Mouse (Mus musculus) neural tube, embryonic 14.5 days (tissue): ENCODE measurements around the gene Pias4. TPM values are rescaled to one million over a fixed set of nuclear protein-coding genes. Genes with fewer than 3 reads are reported as not detected.

Source experiments
- ATAC-seq: fragments of 200-750 bp; cut with Nextera tagmentation; 2 replicates; pipeline ENCODE4 v1.8.0; 2017; ENCODE audit warnings: low read depth, mild to moderate bottlenecking, moderate TSS enrichment, moderate library complexity
- H3K27ac ChIP-seq: fragments of 300-500 bp; sonication (generic); 2 replicates; pipeline ENCODE4 v1.5.1; 2014; ENCODE audit warnings: low read depth, mild to moderate bottlenecking, control low read depth, low read length, moderate library complexity, mixed read lengths
- H3K27me3 ChIP-seq: fragments of 300-500 bp; sonication (generic); 2 replicates; pipeline ENCODE4 v1.6.1; 2014; ENCODE audit warnings: low read length; ENCODE audit not compliant: control insufficient read depth, insufficient read depth
- H3K36me3 ChIP-seq: fragments of 300-500 bp; sonication (generic); 2 replicates; pipeline ENCODE4 v1.6.1; 2014; ENCODE audit warnings: low read length, mixed read lengths; ENCODE audit not compliant: control insufficient read depth, insufficient read depth
- H3K4me1 ChIP-seq: fragments of 300-500 bp; sonication (generic); 2 replicates; pipeline ENCODE4 v1.6.1; 2014; ENCODE audit warnings: low read length; ENCODE audit not compliant: control insufficient read depth, insufficient read depth
- H3K4me2 ChIP-seq: fragments of 300-500 bp; sonication (generic); 2 replicates; pipeline ENCODE4 v1.6.1; 2014; ENCODE audit warnings: mild to moderate bottlenecking, low read depth, low read length, control low read depth
- H3K4me3 ChIP-seq: fragments of 300-500 bp; sonication (generic); 2 replicates; pipeline ENCODE4 v1.5.1; 2014; ENCODE audit warnings: low read depth, low read length, control low read depth, mixed read lengths
- H3K9ac ChIP-seq: fragments of 300-500 bp; sonication (generic); replicated peaks from 2 replicates; pipeline ENCODE4 v1.6.1; 2014; ENCODE audit warnings: low read depth, mild to moderate bottlenecking, control low read depth, low read length, mixed read lengths
- H3K9me3 ChIP-seq: fragments of 300-500 bp; sonication (generic); 2 replicates; pipeline ENCODE4 v1.6.1; 2016; ENCODE audit warnings: low read length; ENCODE audit not compliant: control insufficient read depth
- WGBS: fragments of 180-500 bp; shearing (Covaris S2); extraction: QIAGEN DNeasy Blood & Tissue Kit; methylation state at CpG from one replicate; pipeline ENCODE4 v1.1.7; 2014; 5-methylcytosine and 5-hydroxymethylcytosine counted together
- polyA plus RNA-seq: library from polyadenylated mRNA; unstranded; fragments of >200 nt; fragmentation: Nextera tagmentation; extraction: Ambion mirVana; gene quantifications from 2 replicates; pipeline ENCODE4 v1.2.1, GENCODE M21; 2014

Pias4 gene
- polyA plus RNA-seq, 1 experiment from 2014 or later: 48.4 TPM

DNA sequence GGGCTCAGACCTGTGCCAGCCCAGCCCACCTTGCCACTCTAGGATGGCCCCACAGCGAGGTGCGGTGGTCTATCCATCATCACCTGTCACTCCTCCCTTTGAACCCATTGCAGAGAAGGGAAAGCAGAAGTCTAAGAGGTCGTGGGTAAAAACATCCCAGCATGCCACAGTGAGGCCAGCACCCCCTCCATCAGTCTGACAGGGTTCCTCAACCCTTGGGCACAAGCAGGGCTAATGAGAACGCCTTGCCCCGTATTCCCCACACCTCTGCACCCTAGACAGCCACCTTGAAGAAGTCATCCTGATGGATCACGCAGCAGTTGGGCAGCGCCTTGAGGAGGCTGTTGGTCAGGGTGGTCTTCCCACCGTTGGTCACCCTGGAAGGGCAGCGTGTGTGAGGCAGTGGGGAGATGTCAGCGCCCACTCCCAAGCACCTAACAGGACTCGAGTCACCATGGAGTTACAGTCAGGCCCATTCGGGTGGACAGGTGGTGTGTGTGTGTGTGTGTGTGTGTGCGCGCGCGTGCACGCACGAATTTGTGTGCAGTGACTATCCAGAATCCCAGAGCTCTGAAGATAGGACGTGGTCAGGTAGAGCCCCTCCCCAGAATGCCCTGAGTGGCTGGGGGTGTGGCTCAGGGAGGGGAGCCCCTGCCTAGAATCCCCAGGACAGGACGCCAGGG lies 33.0 kb upstream of the Pias4 start:
- no peak for ATAC-seq
- Histone ChIP-seq H3K27ac (no peak overlapping the region), H3K4me3 (no peak overlapping the region), H3K36me3 (peaks cover 2% of the 10 kb centered on the region; the same call in 1 of the 2 replicates), H3K9me3 (no peaks in the 10 kb centered on the region), H3K4me1 (no peaks in the 10 kb centered on the region), H3K4me2 (no peak overlapping the region), H3K9ac (no peak overlapping the region), H3K27me3 (no peaks in the 10 kb centered on the region)
- WGBS: 75% methylated on average over 20 of the region's 20 CpGs

DNA sequence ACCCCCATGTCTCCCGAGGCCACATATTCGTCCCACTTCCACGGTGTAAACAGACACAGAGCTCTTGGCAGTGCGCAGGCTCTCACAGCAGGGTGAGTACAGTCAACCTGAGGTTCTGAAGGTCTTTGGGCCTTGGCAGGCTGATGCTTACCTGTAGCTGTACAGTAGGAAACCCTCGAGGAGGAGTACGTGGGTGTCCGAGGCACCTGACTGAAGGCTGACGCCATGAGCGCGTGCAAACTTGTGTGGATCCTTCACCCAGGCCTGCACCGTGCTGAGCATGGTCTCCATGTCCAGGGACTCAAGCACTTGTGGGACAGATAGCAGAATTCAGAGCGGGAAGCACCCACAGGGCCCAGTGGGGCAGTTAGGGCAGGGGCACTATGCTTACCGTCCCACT lies 32.4 kb upstream of the Pias4 start:
- 86% methylated on average over 13 of the region's 13 CpGs for WGBS
- no peaks in the 10 kb centered on the region for H3K36me3 ChIP-seq
- no peaks in the 10 kb centered on the region for H3K27me3 ChIP-seq
- H3K4me1 ChIP-seq: no peaks in the 10 kb centered on the region
- H3K27ac ChIP-seq: no peak overlapping the region
- no peaks in the 10 kb centered on the region for H3K9me3 ChIP-seq
- no peak overlapping the region for H3K4me2 ChIP-seq
- H3K4me3 ChIP-seq: no peak overlapping the region
- H3K9ac ChIP-seq: no peak overlapping the region
- no peak for ATAC-seq

DNA sequence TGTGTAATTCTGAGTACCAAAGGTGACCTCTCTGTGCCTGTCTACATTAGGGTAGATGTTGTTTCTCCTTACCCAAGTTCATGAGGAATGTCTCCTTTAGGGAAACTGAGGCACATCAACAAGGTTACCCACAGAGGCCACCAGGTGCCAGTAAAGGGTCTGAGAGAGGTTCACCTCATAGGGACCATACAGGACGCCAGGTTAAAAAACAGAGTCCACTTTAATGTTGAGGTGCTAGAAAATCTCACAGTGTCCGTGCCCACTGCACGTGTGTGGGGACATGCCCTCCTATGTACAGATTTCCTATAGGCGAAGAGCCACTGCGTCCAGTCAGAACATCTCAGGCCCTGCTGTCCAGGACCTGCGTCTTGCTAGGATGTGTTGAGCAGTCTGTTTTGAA lies 31.3 kb upstream of the Pias4 start:
- H3K4me3 ChIP-seq: no peak overlapping the region
- H3K9ac ChIP-seq: no peak overlapping the region
- no peak overlapping the region for H3K4me2 ChIP-seq
- no peaks in the 10 kb centered on the region for H3K4me1 ChIP-seq
- no peaks in the 10 kb centered on the region for H3K27me3 ChIP-seq
- H3K36me3 ChIP-seq: no peaks in the 10 kb centered on the region
- no peaks in the 10 kb centered on the region for H3K9me3 ChIP-seq
- no peak for ATAC-seq
- WGBS: 88% methylated on average over 6 of the region's 6 CpGs
- no peak overlapping the region for H3K27ac ChIP-seq

DNA sequence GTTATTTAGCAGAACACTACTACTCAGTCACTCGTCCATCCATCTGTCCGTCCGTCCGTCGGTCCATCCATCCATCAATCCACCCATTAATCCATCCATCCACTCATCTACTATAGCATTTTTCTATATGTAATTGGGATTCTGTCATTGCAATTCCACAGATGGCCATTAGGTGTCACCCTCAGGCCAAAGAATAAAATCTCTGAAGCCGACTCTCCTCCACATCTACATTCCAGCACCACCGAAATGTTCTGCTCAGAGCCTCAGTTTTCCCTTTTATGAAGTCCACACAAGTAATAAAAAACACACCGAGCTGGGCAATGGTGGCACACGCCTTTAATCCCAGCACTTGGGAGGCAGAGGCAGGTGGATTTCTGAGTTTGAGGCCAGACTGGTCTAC lies 30.5 kb upstream of the Pias4 start:
- no peaks in the 10 kb centered on the region for H3K36me3 ChIP-seq

DNA sequence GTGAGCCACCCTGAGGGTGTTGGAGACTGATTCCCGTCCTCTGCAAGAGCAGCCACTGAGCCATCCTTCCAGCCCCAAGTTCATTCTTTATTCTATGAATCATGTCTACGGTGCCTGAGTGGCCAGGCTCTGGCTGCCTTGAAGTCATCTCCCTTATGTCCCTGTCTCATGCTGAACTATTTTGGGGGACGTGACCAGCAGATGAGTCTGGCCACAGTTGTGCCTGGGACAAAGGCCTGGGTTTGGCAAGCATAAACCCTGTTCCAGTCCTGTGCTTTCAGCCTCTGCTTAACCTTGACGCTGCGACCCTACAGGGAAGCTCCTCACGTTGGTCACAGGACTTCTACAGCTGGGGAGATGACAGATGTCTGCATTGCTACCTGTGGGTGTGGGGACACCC lies 29.6 kb upstream of the Pias4 start:
- H3K9ac ChIP-seq: no peak overlapping the region
- no peaks in the 10 kb centered on the region for H3K36me3 ChIP-seq
- 54% methylated on average over 6 of the region's 6 CpGs for WGBS
- no peak overlapping the region for H3K4me3 ChIP-seq
- peaks cover 5% of the 10 kb centered on the region for H3K4me1 ChIP-seq
- no peak overlapping the region for H3K27ac ChIP-seq
- no peaks in the 10 kb centered on the region for H3K9me3 ChIP-seq
- no peaks in the 10 kb centered on the region for H3K27me3 ChIP-seq
- no peak for ATAC-seq
- H3K4me2 ChIP-seq: no peak overlapping the region

More for the DNA sequence above, 30.5 kb upstream of the Pias4 start:
- Histone ChIP-seq H3K9me3 (no peaks in the 10 kb centered on the region), H3K4me3 (no peak overlapping the region), H3K27me3 (no peaks in the 10 kb centered on the region), H3K4me1 (peaks cover under 1% of the 10 kb centered on the region), H3K4me2 (no peak overlapping the region), H3K9ac (no peak overlapping the region), H3K27ac (no peak overlapping the region)
- ATAC-seq: no peak
- whole genome bisulfite sequencing: 1% methylated on average over 9 of the region's 9 CpGs

DNA sequence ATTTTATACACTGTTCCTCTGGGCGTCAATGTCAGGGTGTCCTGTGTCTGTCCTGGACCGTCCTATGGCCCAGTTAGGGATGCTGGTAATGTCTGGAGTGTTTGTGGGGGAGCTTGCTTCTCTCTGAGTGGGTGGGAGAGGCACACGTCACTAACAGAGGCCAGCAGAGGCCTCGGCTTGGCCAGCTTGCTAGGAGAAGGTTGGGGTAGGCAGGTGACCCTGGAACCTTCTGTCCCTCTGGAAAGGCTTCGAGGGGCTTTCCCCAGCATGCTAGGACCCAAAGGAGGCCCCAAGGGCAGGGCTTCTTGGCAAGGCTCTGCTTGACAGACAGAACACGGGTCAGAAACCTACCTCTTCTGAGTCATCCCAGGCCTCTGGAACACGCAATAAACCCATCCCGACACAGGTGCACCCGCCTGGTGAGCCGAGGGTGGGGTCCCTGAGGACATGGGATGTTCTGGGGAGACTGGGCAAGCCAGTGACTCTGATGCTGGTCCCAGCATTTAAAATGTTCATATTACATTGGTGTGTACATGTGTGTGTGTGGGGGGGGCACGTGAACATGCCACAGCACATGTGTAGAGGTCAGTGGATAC lies 28.8 kb upstream of the Pias4 start:
- Histone ChIP-seq H3K27me3 (no peaks in the 10 kb centered on the region), H3K27ac (no peak overlapping the region), H3K4me3 (no peak overlapping the region), H3K4me1 (peaks cover 5% of the 10 kb centered on the region), H3K9me3 (no peaks in the 10 kb centered on the region), H3K9ac (no peak overlapping the region), H3K36me3 (no peaks in the 10 kb centered on the region), H3K4me2 (no peak overlapping the region)
- ATAC-seq: no peak
- 70% methylated on average over 11 of the region's 11 CpGs for WGBS

DNA sequence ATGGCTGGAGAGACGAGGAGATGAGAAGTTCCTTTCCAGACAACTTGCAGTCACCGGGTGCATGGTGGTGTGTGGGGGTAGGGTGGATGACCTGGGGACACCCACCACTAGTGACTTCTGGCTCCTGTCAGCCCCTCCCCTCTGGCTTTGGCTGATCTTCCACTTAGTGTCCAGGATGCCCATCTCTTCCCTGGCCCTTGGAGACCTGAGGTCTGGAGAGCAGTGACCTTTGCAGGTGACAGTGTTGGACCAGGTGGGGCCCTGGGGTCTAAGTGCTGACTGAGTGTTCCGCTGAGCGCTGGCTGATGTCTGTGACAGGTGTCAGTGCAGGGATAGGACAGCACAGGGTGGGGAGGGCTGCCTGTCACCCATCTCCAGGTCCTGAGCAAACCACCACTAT lies 27.6 kb upstream of the Pias4 start:
- Histone ChIP-seq H3K9me3 (no peaks in the 10 kb centered on the region), H3K4me2 (no peak overlapping the region), H3K4me3 (no peak overlapping the region), H3K36me3 (peaks cover 4% of the 10 kb centered on the region), H3K9ac (no peak overlapping the region), H3K4me1 (peaks cover 5% of the 10 kb centered on the region), H3K27me3 (no peaks in the 10 kb centered on the region), H3K27ac (no peak overlapping the region)
- 64% methylated on average over 4 of the region's 4 CpGs for WGBS
- no peak for ATAC-seq

DNA sequence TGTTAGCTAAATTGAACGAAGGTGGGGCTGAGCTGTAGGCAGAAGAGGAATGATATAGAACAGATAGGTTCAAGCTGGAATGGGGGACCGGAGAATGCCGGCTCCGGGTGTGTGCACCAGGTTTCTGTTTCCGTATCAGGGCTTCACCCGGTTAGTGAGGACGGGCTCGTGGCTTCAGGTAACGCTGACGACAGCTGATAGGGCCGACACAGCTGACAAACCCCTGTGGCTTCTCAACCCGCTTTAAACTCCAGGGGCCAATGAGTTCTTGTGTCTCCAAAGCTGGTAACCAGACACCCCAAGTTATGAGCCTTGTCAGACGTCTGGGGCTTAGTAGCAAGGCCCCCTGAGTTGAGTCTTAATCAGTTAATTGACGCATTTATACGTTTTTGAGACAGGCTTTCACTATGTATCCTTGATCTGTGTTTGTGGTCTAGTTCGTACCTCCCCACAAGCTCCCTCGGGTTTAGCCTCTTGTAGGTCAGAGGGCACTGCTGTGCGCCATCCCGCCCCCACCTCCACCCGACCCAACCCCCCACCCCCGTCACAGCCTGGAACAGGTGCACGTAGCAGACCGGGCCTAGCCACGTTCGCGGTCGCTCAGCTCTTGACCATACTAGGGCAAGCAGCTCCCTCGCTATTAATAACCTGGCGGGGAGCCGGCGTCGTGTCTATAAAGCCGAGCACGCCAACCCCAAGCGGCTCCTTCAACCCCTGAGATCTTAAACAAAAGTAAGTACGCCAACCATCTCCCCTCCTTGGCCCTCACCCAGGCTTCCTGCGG lies 26.5 kb upstream of the Pias4 start:
- Histone ChIP-seq H3K4me1 (peaks cover 5% of the 10 kb centered on the region), H3K4me2 (no peak overlapping the region), H3K9ac (no peak overlapping the region), H3K9me3 (no peaks in the 10 kb centered on the region), H3K27me3 (no peaks in the 10 kb centered on the region), H3K27ac (no peak overlapping the region), H3K36me3 (peaks cover 10% of the 10 kb centered on the region), H3K4me3 (no peak overlapping the region)
- no peak for ATAC-seq
- 17% methylated on average over 37 of the region's 37 CpGs for WGBS

DNA sequence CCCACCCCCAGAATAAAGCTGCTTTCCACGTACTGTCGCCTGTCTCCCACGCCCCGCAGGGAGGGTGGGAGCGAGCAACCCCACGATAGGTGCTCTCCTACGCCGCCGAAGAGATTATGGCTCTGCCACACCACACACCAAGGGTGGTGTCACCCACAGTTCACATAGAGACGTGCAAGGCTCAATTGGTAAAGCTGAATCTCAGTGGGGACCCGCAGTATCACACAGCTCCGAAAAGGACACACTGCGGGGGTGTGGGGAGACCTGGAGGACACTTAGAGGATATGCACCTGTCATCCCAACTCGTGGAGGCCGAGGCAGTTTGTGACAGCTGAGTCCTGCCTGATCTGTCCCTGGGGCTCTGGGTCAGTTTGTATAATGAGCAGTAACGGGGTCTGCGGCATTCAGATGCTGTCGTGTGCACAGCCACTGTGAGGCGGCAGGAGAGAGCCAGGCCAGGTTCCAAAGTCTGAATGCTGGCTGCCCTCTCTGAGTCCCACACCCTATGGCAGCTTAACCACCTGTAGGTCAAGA lies 25.3 kb upstream of the Pias4 start:
- Histone ChIP-seq H3K9me3 (no peaks in the 10 kb centered on the region), H3K4me3 (peak overlapping the region; percentile 56), H3K27me3 (no peaks in the 10 kb centered on the region), H3K9ac (peak overlapping the region; percentile 78), H3K4me2 (peak overlapping the region; percentile 98), H3K4me1 (peaks cover 5% of the 10 kb centered on the region), H3K36me3 (peaks cover 10% of the 10 kb centered on the region), H3K27ac (peak overlapping the region; percentile 97)
- no peak; the same call in none of the 2 replicates for ATAC-seq
- 5% methylated on average over 19 of the region's 19 CpGs for WGBS
